Mouse (Mus musculus) Muller cell, postnatal 12 days (primary cell): ENCODE data around the gene Faap100.
"Not testable (repeated sequence)": the region's sequence is repeated elsewhere in the genome, so short reads cannot be mapped to it uniquely, and the experiment has no call there.

Experiments used
- DNase-seq: peaks from one replicate; pipeline ENCODE4 v3.0.0-alpha.2; 2015; ENCODE audit errors: inconsistent ontology term

Faap100 gene

GRCm38 (mm10) chr11:120378611-120379540, at the start of gene Faap100:
Gene Faap100 (minus strand): TSS chr11:120378764.
- DNase-seq, result peak; percentile 95

GRCm38 (mm10) chr11:120426727-120427126, 48.2 kb upstream of the Faap100 start:
- no peak for DNase-seq

DNA sequence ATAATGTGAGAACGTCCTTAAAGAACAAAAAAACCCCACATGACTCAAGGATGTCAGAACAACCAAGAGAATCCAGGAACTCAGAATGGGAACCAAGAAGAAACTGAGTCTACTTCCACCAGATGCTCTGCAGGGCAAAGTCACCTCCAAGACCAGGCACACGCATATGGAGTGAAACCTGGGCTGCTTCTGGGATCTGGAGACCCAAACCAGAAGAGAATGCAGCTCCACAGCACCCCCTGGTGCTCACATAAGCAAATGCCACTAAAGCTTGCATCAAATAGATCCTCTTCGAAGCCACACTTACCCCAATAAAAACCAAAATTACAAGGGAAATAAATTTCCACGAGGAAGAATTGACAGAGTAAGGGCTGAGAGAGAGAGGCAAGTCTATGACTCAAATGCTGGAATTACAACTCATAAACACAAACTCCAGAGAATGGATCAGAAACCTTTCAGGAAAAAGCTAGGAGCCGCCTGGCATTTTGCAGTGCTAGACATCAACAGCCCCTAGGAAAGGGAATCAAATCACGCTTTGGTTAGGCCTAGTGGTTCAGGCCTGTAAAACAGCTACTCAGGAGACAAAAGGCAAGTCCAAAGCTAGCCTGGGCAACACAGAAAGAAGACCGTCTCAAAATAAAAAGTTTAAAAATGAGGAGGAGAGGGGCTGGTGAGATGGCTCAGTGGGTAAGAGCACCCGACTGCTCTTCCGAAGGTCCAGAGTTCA, 45.2 kb upstream of the Faap100 start:
- peak; percentile 29 for DNase-seq

GRCm38 (mm10) chr11:120422651-120423568, 44.3 kb upstream of the Faap100 start:
- no peak for DNase-seq

DNA sequence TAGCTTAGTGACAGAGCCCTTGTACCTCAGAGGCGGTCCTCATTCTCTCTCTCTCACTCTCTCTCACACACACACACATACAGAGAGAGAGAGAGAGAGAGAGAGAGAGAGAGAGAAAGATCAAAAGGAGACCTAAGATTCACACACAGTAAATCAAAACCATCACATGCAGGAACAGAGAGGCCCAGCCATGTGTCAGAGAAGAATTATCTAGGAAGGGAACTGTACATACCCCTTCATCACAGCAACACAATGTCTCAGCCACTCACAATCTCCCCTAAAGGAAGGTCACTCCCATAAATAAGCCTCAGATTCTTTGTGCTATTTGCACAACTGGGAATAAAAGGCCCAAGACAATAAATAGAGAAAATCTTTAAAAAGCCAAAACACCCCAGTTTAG, 40.0 kb upstream of the Faap100 start:
- no peak for DNase-seq

GRCm38 (mm10) chr11:120417852-120418251, 39.3 kb upstream of the Faap100 start:
- DNase-seq, result no peak

- not testable (repeated sequence) for DNase-seq
Observed at GRCm38 (mm10) chr11:120413621-120414020, 35.1 kb upstream of the Faap100 start.

GRCm38 (mm10) chr11:120406445-120406844, 27.9 kb upstream of the Faap100 start:
- no peak for DNase-seq

DNA sequence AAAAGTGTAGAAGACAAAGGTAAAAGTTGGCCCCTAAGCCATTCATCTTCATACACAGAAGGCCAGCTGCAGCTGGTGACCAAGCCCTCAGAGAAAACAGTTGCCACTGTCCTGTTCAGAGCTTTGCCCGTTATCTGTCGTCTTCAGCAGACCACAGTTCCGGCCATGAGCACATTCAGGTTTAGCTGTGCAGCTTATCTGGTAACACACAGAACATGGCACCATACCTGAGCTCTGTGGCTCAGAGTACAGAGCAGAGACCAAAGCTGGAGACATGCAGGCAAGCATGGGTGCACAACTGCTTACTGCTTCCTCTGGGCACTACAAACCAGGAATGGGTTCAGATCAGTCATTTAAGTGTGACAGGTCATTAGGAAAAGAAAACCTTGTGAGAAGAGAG, 27.3 kb upstream of the Faap100 start:
- no peak for DNase-seq

DNA sequence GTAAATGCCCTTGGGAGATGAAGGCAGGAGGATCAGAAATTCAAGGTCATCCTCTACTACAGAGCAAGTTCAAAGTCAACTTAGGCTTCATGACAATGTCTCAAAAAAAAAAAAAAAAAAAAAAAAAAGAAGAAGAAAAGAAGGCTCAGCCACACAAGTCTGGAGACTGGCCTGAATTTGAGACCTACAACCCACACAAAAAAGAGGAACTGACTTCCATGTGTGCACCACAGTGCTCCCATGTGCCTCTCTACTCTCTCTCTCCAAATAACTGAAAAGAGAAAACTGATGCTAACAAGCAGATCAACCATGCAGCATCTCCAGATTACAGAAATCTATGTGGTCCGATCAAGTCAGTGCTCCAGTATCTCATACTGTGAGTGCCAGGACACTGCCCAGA, 26.2 kb upstream of the Faap100 start:
- no peak for DNase-seq

DNA sequence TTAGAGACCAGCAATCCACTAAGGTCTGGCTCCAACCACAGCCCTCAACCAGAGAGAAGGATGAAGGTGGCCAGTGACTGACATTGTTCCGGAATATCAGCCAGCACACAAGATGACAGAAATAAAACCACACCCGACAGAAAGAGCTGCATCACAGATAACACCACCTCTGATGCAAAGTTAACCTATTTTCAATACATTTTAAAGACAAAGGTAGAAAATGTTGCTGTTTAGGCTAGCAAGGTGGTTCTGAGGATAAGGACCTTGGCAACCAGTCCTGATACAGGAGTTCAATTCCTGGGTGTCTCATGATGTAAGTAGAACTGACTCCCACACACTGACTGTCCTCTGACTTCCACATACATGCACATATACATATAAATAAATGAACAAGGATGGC, 20.8 kb upstream of the Faap100 start:
- DNase-seq, result no peak

- no peak for DNase-seq
Observed at GRCm38 (mm10) chr11:120397602-120398001, 19.0 kb upstream of the Faap100 start.

DNA sequence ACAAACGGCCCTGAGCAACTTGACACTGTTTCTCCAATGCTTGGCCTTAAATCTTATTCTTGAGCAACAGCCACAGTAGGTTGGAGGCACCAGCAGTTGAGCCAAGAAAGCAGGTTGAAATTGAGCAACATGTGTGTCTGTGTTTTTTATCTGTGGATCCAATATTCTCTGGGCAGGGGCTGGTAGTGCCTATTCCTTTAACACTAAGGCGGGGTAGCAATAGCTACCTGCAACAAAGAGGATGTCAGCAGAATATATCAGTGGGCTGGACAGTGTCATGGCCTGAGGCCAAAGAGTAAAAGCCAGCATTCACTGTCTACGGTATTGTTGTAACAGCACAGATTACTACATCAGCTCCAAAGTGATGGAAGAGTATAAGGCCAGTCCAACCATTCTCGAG, 17.1 kb upstream of the Faap100 start:
- DNase-seq, result no peak

DNA sequence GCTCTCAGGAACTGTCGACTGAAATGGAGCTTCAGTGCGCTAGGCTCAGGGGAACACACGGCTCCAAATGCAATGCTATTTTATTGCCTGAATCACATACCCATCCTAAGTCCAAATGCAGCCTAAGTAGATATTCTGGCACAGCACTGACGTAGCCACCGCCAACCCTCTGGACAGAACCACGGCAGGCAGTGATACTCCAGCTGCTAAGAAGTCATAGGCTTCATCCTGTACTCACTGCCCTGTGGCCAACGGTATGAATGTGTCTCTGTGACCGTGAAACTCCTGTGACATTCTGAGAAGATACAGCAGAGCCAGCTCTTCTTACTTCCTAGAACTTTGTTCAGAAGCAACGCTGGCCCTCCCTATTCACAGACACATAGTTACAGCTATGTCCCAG, 10.0 kb upstream of the Faap100 start:
- no peak for DNase-seq

- no peak for DNase-seq
Observed at GRCm38 (mm10) chr11:120387157-120387556, 8.6 kb upstream of the Faap100 start.

DNA sequence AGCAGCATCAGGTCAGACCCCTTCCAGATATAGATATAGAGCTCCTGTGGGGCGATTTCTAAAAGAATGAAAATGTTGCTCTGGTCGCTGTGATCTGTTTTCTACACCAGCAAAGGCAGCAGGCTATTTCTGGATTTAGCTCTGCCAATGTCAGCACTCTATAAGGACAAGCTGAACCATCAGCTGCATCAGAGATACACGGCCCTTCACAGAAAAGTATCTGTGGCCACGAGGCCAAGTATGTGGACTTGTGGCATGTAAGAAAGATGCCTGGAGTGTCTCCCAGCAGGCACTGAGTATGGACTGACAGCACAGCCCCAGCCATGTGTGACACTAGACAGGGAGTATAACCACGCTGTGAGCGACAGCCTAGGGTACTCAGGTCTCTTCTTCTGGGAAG, 8.1 kb upstream of the Faap100 start:
- no peak for DNase-seq

DNA sequence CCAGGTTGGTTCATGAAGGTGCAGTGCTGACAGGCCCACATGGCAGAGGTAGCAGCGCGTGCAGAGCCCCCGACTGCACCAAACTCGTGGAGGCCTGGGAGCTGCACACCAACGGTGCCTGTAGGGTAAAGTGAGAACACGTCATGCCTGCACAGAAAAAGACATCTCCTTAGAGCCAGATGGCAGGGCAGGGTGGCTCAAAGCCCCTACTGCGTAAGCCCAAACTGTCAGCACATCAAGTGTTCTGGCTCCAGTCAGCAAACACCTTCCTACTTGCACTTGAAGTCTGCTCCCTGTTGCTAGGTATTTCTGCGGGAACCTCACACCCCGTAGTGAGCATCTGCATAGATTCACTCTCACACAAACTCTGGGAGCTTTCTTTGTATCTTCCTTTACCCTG, 3.9 kb upstream of the Faap100 start:
- DNase-seq, result no peak

DNA sequence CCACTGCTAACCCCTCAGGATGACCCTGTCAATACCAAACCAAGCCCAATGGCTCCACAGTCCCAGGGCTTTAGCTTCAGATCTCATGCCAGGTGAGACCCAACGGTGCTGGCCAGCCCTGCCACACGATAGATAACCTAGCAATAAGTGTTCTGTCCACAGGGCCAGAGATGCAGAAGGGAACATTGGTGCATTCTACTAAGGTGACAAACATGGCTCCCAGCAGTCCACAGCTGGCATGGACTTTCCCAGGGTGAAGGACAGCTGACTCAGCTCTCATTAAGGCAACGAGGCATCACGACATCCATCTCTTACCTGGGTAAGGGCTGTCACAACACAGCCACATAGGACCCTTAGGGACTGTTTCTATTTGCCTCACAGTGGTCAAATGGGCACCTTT, 2.6 kb upstream of the Faap100 start:
- no peak for DNase-seq

DNA sequence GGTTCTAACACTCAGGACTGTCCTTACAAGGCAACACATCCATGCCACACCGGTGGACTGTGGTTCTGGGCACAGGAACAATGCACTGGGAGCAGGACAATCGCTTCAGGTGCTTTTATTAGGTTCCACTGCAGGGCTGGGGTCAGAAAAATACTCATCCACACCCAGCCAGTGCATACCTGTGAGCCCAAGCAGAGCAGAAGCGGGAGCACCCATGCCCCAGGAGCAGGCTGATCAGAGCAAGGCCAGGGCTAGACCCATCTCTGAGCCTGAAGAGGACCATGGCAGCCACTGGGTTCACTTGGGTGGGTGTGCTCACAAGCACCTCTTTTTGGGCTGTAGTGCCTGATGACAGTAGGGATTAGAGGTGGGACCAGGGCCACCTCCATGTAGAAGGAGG, 1.7 kb upstream of the Faap100 start:
- DNase-seq, result no peak

GRCm38 (mm10) chr11:120378031-120378610, 443 bp downstream of the Faap100 start:
- peak; percentile 51 for DNase-seq

DNA sequence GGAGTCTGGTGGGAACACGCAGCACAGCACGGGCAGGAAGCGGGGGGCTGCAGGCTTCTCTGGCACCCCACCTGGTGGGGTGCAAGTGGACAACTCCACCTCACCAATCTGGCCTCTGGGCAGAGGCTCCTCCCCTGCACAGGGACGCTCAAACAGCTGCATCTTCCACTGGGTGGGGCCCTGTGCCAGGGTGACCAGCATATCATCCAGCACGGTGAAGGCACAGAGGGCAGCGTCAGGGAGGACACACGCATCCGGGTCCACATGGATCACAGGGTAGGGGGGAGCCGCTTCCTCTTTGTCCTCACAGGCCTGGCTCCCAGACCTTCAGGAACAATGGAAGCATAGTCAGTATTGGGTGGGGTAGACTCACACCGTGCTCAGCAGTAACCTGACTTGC, 1.2 kb downstream of the Faap100 start:
- DNase-seq, result no peak
